20 mouse cellular contexts compared by ENCODE assay signal in the genomic region with DNA sequence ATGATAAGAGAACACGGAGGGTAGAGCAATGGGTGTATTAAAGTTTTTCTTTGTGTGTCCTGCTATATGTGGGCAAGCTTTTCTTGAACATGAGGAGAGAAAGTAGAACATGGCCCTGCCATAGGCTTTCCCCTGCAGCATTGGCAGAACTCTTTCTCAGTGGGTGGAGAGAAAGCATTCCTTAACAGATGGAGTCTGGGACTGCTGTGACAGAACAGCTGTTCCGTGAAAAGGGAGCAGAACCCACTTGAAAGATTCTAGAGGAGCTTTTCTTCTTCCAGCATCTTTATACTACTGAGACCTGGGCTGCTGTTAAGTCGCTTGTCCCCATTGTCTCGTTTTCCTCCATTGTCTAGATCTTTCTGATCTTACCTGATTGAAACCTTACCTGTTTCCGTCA. TPM values are rescaled to one million over a fixed set of nuclear protein-coding genes. Genes with fewer than 3 reads are reported as not detected.
DNase-seq lines count a peak whose midpoint lies in the region; ATAC-seq and TF ChIP-seq lines count a peak whose summit lies in the region.
"Had no signal": no experiment of that assay in that cellular context is flagged by ENCODE, and none has a peak within 500 bp of the region (broad histone marks: within the 10 kb centered on the region; RNA-seq: fewer than 3 reads in every experiment).

No protein-coding gene starts in this region.

- no peak for TF ChIP-seq POLR2A in cortical plate, adult 2 months (IDR thresholded peaks at IDR 0.05; ENCODE audit: extremely low read depth, insufficient read depth, low read length)

- H3K4me2 ChIP-seq in forebrain, embryonic 14.5 days (ENCODE audit: low read length), result no peak overlapping the region
- H3K4me2 ChIP-seq: limb, embryonic 15.5 days; liver, embryonic 15.5 days had no signal

- no peak for ATAC-seq in forebrain, embryonic 14.5 days

- H3K9ac ChIP-seq in forebrain, embryonic 14.5 days (ENCODE audit: low read length), result no peak overlapping the region
- H3K9ac ChIP-seq: limb, embryonic 15.5 days; liver, embryonic 15.5 days had no signal

- H3K27me3 ChIP-seq in forebrain, embryonic 14.5 days (replicated peaks; ENCODE audit: control insufficient read depth, insufficient read depth, low read length), result no peaks in the 10 kb centered on the region
- H3K27me3 ChIP-seq: limb, embryonic 15.5 days; liver, embryonic 15.5 days had no signal

- 0 out of 2 replicates have a peak overlapping the region, but pooled peaks have one; percentile 28 for H3K27ac ChIP-seq in cortical plate, adult 2 months (ENCODE audit: insufficient read depth, low read length)
- H3K27ac ChIP-seq in forebrain, embryonic 14.5 days (ENCODE audit: low read depth, low read length), result no peak overlapping the region
- H3K27ac ChIP-seq: embryonic facial prominence, embryonic 10.5 days; gastrocnemius, adult 2 months; hindbrain, embryonic 10.5 days; limb, embryonic 15.5 days; liver, embryonic 15.5 days; macrophage; midbrain, embryonic 10.5 days; stomach, postnatal 0 days had no signal

- WGBS in forebrain, embryonic 14.5 days, result 85% methylated on average over 5 of the region's 5 CpGs

- H3K9me3 ChIP-seq in forebrain, embryonic 14.5 days (replicated peaks; ENCODE audit: control insufficient read depth, low read length), result no peaks in the 10 kb centered on the region
- H3K9me3 ChIP-seq: embryonic facial prominence, embryonic 10.5 days; hindbrain, embryonic 10.5 days; limb, embryonic 15.5 days; liver, embryonic 15.5 days; midbrain, embryonic 10.5 days had no signal

- H3K36me3 ChIP-seq in forebrain, embryonic 14.5 days (ENCODE audit: control insufficient read depth, insufficient read depth, low read length), result peaks cover 30% of the 10 kb centered on the region

- H3K4me1 ChIP-seq in cortical plate, adult 2 months (ENCODE audit: control insufficient read depth, insufficient read depth, low read length), result peaks cover 6% of the 10 kb centered on the region
- no peaks in the 10 kb centered on the region for H3K4me1 ChIP-seq in forebrain, embryonic 14.5 days (ENCODE audit: control insufficient read depth, insufficient read depth, low read length)
- H3K4me1 ChIP-seq: embryonic facial prominence, embryonic 10.5 days; hindbrain, embryonic 10.5 days; limb, embryonic 15.5 days; liver, embryonic 15.5 days; midbrain, embryonic 10.5 days had no signal

- TF ChIP-seq CTCF in cortical plate, adult 2 months (IDR thresholded peaks at IDR 0.05; ENCODE audit: extremely low read depth, insufficient read depth, low read length), result no peak

- peak; percentile 19 to 25 for DNase-seq in frontal cortex, postnatal 10 days (ENCODE audit: low spot score in 2 of 2)
- peak; percentile 76 for DNase-seq in layer of hippocampus, adult 9-11 months
- DNase-seq in right cerebral cortex, postnatal 10 days (ENCODE audit: low spot score in 2 of 2), result peak; percentile 53 to 72
- no peak for DNase-seq in heart, postnatal 4 days
- DNase-seq in forebrain, embryonic 14.5 days (ENCODE audit: low spot score), result no peak
- DNase-seq in cerebellum, postnatal 14 days, result no peak
- DNase-seq: adrenal gland, postnatal 36 days; cerebellum, adult 18-20 months; gastrocnemius, adult 2 months; kidney, adult 2 months; kidney, postnatal 25 days; thymus, postnatal 25 days had no signal

- no peak overlapping the region for H3K4me3 ChIP-seq in cortical plate, adult 2 months (ENCODE audit: insufficient read depth, low read length)
- no peak overlapping the region for H3K4me3 ChIP-seq in forebrain, embryonic 14.5 days (ENCODE audit: low read depth, low read length)
- H3K4me3 ChIP-seq: embryonic facial prominence, embryonic 10.5 days; gastrocnemius, adult 2 months; hindbrain, embryonic 10.5 days; limb, embryonic 15.5 days; liver, embryonic 15.5 days; midbrain, embryonic 10.5 days had no signal

RNA-seq across cellular contexts. Expression of gene Haus2, which starts 19.4 kb away (rescaled TPM):
- polyA plus RNA-seq in cortical plate, adult 2 months (2012; rRNA removed), result 17.4 TPM in 2 replicates
- 10 to 100 TPM; 15.7 to 16.0 TPM for total RNA-seq in heart, postnatal 4 days (2021)
- 24.3 and 26.5 TPM in 2 replicates for polyA plus RNA-seq in forebrain, embryonic 14.5 days (2014; fragmentation: Nextera tagmentation; extraction: Ambion mirVana)

RNA-seq across cellular contexts. Expression of gene Lrrc57, which starts 19.6 kb away (rescaled TPM):
- 44.1 and 46.4 TPM in 2 replicates for polyA plus RNA-seq in cortical plate, adult 2 months (2012; rRNA removed)
- 10 to 100 TPM; 13.7 to 14.0 TPM for total RNA-seq in heart, postnatal 4 days (2021)
- polyA plus RNA-seq in forebrain, embryonic 14.5 days (2014; fragmentation: Nextera tagmentation; extraction: Ambion mirVana), result 31.0 and 35.4 TPM in 2 replicates

RNA-seq across cellular contexts. Expression of gene Snap23, which starts 22.3 kb away (rescaled TPM):
- 19.3 TPM in 2 replicates for polyA plus RNA-seq in cortical plate, adult 2 months (2012; rRNA removed)
- 10 to 100 TPM; 41.5 to 47.7 TPM for total RNA-seq in heart, postnatal 4 days (2021)
- polyA plus RNA-seq in forebrain, embryonic 14.5 days (2014; fragmentation: Nextera tagmentation; extraction: Ambion mirVana), result 13.0 and 15.8 TPM in 2 replicates

RNA-seq across cellular contexts. Expression of gene Zfp106, which starts 26.1 kb away (rescaled TPM):
- polyA plus RNA-seq in cortical plate, adult 2 months (2012; rRNA removed), result 76.6 and 77.9 TPM in 2 replicates
- 100 to 1,000 TPM; 154 to 160 TPM for total RNA-seq in heart, postnatal 4 days (2021)
- polyA plus RNA-seq in forebrain, embryonic 14.5 days (2014; fragmentation: Nextera tagmentation; extraction: Ambion mirVana), result 42.1 and 50.2 TPM in 2 replicates

RNA-seq across cellular contexts. Expression of gene Stard9, which starts 39.2 kb away (rescaled TPM):
- 13.7 and 14.1 TPM in 2 replicates for polyA plus RNA-seq in cortical plate, adult 2 months (2012; rRNA removed)
- 10 to 100 TPM; 15.3 to 16.3 TPM for total RNA-seq in heart, postnatal 4 days (2021)
- 2.6 and 3.7 TPM in 2 replicates for polyA plus RNA-seq in forebrain, embryonic 14.5 days (2014; fragmentation: Nextera tagmentation; extraction: Ambion mirVana)

Comparison
In these comparisons a context has a peak if more than half of its experiments do, and no peak if none do; other contexts are left out.
1. DNase-seq: peak in frontal cortex, postnatal 10 days (2 of 2), layer of hippocampus, adult 9-11 months (single experiment) and right cerebral cortex, postnatal 10 days (2 of 2); none in heart, postnatal 4 days (single experiment), forebrain, embryonic 14.5 days (single experiment) and cerebellum, postnatal 14 days (0 of 2).